Mouse (Mus musculus) gastrocnemius, postnatal 36 days (tissue): ENCODE data around the gene Cfap298. TPM values are rescaled to one million over a fixed set of nuclear protein-coding genes. Genes with fewer than 3 reads are reported as not detected.

Experiments used
- DNase-seq, 2 experiments: peaks; one replicate each; pipeline ENCODE4 v3.0.0; 2022
- intact Hi-C: fragments of 180-260 bp; cut with DNase I; formaldehyde crosslinking; loops from one replicate; pipeline ENCODE4 v1.15.1; 2025
- long read RNA-seq, 2 experiments: library from polyadenylated mRNA; stranded (forward); transcript quantifications; one replicate each; pipeline ENCODE4 v2.0.0; 2021
- total RNA-seq, 2 experiments: library from RNA; stranded (reverse); gene quantifications; 2 replicates each; pipeline ENCODE4 v1.2.3; 2021

The Cfap298 gene
- 10 to 100 TPM; 27.2 to 32.5 TPM for total RNA-seq
- long read RNA-seq, experiment 1, transcript Cfap298-201 (7 exons, 1,430 nt): major isoform, 74 of 86 reads
- long read RNA-seq, experiment 1, partial matches to known transcripts: 8 of 86 reads
- long read RNA-seq, experiment 1, other reads (novel, unspliced or antisense): 3 of 86 reads
- long read RNA-seq, experiment 2, transcript Cfap298-201 (7 exons, 1,430 nt): major isoform, 56 of 68 reads
- long read RNA-seq, experiment 2, partial matches to known transcripts: 6 of 68 reads
- long read RNA-seq, experiment 2, other reads (novel, unspliced or antisense): 6 of 68 reads

DNA sequence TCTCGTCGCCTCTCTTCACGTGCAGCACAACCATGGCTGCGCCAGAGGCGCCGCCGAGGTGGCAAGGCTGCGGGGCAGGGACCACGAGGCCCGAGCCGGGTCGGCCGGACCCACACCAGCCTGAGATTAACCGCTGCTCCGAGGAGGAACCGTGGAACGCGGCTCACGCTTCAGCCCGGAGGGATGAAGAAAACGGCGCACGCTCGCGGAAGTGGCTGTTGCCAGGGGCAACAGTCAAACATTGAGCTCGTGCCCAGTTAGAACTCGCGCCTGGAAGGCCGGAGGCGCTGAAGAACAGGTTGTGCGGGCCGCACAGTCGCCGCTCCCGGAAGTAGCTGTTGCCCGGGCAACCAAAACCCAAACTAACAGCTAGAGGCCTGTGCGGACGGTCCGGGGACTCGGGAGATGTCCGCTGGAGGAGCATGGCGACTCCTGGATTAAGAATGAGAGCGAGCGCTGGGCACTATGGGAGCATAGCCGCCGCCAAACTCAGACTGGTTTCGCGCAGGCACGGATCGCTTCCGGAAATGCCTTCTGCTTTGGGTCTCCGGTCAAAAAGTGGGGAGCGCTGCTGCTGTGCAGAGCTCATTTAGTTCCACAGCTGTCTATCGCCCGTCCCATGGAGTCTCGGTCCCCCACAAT lies at the start of gene Cfap298:
TSS of gene Cfap298 (minus strand) at position 428 of the 642 bp plus-strand sequence.
- intact Hi-C loops: no loop called here

DNA sequence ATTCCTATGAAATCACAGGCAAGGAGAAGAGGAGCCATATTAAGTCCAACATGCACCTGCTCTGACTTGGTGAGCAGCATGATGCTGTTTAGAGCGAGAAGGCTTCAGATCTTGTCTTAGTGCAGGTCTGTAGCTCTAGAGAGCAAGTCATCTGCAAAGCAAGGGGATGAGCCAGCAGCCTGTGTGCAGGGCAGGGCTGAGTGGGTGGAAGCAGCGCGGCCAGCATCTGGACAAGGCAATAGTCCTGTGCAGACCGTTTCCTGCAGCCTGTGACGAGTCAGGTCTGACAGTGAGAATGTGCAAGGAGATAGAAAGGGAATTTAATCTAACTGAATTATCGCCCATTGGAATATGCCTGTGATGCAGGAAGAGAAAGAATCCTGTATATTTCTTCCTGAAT lies 36.1 kb upstream of the Cfap298 start:
- DNase-seq: no peak
- intact Hi-C loops: no loop called here

More for the DNA sequence above, at the start of gene Cfap298:
- peak; percentile 87 to 92 for DNase-seq

DNA sequence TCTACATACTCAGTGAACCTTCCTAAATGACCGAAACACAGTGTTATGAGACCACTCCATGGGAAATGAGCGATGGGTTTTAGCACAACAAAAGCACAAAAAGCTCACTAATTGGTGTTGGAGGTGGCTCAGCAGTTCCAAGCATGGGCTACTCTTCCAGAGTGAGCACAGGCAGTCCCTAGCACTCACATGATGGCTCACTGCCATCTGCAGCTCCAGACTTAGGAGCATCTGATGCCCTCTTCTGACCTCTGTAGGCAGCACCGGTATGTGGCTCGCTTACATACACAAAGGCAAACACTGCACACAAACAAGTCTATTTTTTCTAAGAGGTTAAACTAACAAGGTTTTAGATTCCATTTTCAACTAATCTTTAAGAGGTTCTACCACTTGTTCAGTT lies 31.3 kb upstream of the Cfap298 start:
- DNase-seq: no peak
- intact Hi-C loops: no loop called here

DNA sequence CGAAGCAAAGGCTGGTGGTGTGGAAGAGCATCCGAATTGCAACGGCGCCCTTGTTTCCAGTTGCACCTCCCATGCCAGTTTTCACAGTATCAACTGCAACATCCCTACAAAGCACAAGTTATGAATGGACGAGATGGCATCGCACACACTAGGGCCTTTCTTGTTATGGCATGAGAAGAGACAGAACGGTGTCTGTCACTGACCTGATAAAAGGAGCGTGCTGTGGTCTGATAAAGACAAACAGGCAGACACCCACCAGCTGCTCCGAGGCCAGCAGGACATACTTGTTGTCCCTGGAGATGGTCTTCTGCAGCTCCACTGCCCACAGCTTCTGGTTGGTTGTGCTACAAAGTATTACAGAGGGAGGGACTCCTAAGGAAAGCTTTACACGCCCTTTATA lies 29.4 kb upstream of the Cfap298 start:
- intact Hi-C loops: no loop called here
- DNase-seq: no peak

DNA sequence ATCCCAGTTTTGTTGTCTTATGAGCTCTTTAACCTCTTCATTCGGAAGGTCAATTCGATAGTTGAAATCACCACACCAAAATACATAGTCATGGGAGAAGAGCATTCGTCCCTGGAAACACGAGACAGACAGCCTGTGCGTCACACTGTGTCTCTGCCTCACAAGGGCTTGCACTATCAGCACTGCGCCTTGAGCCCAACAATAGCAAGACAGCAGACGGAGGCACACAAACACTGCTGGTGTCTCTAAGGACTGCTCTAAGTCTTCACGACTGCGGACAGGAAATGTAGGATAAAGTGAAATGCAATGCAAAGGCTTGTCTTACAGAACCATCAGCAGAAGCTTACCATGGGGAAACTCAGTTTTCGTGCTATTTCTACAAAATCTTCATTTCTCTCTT lies 29.0 kb upstream of the Cfap298 start:
- no peak for DNase-seq
- intact Hi-C loops: no loop called here

DNA sequence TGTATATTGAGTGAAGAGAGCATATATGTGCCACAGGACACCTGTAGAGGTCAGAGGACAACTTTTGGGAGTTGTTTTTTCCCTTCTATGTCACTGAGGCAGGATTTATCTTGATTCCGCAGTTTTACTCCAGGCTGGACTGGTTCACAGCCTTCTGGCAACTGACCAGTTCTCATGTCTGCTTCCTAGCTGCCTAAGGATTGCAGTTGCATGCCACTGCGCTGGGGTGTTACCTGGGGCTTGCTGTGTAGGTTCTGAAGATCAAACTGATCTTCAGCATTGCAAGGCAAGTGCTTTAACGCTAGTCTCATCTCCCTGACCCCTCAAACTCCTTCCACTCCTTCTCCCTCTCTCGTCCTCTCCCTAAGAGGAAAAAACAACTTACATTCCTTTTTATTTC lies 28.3 kb upstream of the Cfap298 start:
- intact Hi-C loops: no loop called here
- DNase-seq: no peak

DNA sequence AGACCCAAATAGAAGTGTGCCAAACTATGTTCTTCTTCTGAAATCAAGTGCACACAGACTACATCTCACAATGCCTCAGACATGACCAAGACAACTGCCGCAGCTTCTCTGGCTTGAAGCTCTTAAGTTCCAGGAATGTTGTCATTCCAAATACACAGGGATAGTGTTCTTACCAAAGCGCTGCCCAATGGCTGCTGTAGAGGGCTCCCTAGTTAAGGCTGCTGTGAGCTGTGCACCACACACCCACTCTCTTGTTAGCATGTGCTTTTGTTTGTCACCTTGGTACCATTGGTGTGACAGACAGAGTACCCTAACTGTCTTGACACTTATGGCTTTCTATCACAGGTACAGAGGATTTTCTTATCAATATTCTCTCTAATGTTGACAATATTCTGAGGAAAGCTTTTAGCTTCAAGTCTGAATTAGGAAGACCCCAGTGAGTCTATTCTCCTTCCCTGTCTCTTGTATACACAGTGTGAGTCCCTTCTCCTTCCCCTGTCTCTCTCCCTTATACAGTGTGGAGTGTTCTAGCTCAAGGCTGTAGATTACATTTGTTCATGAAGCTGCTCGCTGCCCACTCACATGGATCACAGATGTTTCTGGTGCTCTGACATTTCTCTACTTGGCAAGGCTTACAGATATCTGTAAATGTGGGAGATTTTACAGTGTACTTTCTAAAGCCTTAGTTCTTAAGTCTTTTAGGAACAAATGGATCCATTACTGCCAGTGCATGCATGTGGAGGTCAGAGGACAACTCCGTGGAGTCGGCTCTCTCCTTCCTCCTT lies 23.6 kb upstream of the Cfap298 start:
- DNase-seq: no peak
- intact Hi-C loops: no loop called here

DNA sequence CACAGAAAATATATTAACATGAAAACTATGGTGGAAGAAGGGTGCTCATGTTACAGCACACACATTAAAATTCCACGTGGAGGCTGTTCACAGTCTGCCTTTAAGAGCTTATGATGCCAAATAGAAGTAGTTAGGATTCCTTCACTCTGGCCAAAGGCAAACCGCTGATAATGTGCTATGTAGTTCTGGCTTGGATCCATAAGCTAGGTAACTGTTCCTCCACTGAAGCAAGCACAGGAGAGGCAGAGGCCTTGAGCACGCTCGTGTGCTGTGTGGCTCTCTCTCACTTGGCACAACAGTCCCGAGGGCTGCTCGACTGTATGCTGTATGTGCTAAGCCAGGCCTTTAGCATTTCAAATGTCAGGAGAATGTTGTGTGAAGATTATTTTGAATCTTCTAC lies 20.6 kb upstream of the Cfap298 start:
- intact Hi-C loops: no loop called here
- DNase-seq: no peak

DNA sequence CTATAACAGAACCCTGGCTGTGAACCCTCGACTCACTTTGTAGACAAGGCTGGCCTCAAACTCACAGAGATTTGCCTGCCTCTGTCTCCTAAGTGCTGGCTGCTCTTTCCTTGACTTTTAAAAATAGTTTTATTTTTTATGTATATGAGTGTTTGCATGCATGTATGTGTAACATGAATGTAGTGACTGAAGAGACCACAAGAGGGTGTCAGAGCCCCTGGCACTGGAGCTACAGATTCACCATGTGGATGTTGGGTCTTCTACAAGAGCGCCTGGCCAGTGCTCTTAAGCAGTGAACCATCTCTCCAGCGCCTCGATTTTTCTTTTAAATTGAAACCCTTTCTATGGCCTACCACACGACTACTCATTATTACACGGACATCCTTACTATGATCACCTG lies 18.9 kb upstream of the Cfap298 start:
- intact Hi-C loops: no loop called here
- DNase-seq: no peak

DNA sequence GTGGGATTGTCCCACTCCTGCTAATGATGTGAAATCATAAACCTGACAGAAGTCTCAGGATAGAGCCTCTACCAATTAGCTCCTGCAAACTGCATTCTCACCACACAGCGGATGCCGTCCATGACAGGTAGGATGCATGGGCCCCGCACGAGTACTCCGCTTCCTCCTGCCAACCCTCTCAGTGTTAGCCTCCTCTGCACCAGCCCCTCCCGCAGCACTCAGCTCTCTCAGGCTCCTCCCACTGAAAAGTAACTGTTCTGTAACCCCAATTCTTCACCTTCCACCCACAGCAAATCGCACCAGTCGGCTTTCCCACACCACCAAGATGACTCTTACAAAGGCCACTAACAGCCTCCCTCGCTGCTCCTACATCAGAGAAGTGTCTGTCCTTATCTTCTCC lies 18.2 kb upstream of the Cfap298 start:
- DNase-seq: no peak
- intact Hi-C loops: no loop called here

DNA sequence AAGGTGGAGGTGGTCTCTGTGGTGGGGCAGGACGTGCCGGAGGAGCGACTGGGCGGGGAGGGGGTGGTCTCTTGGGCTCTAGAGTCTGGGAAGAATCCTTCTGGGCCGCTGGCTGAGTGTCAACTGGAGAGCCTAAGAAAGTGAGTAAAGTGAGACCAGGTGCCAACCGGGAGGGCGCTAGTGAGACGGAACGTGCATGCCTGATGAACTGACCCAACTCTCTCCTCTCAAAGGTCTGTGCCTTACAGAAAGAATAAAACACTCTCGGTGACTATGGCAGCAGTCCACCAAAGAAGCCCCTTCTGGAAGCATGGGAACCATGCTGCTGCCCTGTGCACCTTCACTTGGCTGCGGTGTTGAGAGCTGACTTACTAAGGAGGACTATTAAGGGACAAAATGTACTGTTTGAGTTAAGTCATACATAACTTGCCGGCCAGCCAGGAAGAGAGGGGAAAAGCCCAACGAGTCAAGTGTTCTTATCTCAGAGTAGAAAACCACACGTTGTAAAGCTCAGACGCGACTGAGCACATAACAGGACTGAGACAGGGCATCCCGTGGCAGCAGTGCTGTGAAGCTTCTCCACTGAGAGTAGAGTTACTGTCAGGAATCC lies 15.5 kb upstream of the Cfap298 start:
- DNase-seq: no peak
- intact Hi-C loops: no loop called here

DNA sequence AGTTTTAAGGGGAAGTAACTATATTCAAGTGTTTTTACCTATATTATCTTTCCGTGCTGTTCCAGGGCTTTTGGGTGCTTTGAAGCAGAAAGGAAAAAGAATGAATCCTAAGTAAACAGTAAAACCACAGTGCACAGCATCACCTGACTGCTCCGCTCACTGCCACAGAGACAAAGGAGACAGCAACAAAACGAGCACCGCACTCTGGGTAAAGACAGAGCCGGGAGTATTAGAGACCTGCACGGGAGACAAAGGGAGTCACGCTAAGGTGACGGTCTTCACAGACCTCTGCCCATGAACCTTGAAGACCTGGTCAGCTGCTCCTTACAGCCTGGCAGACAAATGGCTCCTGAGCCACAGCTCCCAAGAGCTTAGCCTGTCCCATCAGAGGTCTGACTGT lies 12.1 kb upstream of the Cfap298 start:
- intact Hi-C loops: no loop called here
- no peak for DNase-seq

DNA sequence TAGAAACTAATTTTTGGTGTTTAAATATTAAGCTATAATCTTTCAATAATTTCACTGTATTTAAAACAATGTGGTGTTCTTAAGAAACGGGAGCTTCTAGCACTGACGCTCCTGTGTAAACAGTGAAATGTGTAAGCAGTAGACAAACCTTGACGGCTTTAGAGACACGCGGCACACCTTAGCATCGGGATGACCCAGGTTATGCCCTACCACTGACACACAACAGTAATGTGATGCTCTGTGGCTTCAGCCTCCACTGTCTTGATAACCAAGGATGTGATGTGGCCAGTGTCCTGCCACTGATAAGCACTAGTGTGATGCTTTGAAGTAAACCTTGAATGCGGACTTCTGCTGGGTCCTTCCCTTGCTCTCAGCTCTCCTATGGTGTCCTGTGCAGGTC lies 6.3 kb upstream of the Cfap298 start:
- intact Hi-C loops: no loop called here
- DNase-seq: no peak

DNA sequence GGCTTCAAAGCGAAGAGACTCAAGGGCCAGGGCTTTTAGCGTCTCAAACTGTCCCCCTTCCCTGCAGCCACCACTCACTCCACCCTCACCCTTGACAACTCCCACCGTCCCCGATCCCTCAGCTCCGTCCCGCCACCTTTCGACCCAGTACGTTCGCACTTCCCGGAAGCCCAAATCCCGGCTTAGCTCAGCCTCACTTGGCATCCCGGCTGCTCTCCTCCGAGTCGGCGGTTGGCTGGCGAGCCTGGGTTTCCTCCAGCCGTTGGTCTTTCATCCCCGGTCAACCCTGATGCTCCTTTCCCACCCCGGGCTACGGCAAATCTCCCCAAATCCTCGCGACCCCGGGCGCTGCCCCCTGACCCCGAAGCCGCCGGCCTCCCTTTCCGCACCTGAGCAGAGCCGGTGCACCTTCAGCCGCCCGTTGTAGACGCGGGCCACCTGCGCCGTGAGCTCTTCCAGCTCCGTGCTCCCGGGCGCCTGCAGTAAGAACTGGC lies 674 bp downstream of the Cfap298 start:
- peak in 1 of 2 experiments; percentile 49 for DNase-seq
- intact Hi-C loops: no loop called here

DNA sequence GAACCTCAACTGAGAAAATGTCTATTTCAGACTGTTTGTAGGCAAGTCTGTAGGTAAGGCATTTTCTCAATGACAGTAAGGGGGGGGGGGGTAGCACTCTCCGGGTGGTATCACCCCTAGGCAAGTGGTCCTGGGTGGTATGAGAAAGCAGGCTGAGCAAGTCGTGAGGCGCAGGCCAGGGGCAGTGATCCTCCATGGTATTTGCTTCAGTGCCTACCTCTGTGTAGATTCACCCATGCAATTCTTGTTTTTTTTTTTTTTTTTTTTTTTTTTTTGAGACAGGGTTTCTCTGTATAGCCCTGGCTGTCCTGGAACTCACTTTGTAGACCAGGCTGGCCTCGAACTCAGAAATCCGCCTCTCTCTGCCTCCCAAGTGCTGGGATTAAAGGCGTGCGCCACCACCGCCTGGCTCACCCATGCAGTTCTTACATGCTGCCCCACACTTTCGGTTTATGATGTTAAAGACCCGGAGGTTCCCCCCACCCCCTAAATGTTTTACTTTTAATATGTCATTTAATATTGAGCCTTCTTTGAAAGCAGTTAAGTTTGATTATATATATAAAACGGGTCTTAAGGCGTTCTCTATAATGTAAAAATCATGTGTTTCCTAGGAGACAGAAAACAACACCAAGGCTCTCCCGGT lies 1.3 kb downstream of the Cfap298 start:
- no peak for DNase-seq
- intact Hi-C loops: no loop called here

DNA sequence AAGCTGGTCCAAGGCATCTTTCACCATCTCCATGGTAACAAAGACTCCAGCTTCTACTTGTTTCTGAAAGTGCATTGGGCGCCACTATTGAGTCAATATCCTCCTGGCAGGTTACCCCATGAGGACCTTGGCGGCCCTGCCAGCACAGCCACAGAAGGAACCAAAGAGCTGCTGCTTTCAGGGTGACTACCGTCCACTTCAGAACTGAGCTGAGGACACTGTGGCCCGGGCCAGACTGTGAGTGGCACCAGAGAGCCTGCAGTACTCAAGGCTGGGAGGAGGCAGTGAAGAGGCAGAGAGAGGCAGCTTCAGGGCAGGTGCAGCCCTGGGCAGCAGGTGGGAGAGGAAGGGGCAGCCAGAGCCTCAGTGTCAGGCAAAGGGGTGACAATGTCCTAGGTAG lies 7.5 kb downstream of the Cfap298 start:
- intact Hi-C loops: loop anchor here (5.0 kb wide), 2 partner anchors 100 to 115 kb away; partner anchors contain the start of genes Eva1c and Urb1
- DNase-seq: no peak

DNA sequence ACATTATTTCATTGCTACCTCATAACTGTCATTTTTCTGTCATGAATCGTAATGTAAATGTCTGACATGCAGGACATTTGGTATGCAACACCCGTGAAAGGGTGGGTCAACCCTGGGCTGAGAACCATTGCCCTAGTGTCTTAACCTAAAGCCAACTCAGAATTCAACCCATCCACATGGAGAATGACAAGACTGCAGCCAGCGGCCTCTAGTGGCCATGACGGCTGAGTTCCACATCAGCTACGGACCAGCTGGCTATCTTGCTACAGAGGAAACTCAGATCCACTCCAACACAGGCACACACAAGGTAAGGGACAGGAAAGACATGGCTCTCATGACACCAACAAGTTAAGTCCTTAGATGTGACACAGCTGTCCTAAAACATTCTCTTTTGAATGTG lies 9.5 kb downstream of the Cfap298 start:
- peak in 1 of 2 experiments; percentile 51 for DNase-seq
- intact Hi-C loops: loop anchor here (5.0 kb wide), 2 partner anchors 98 to 113 kb away; partner anchors contain the start of genes Eva1c and Urb1

DNA sequence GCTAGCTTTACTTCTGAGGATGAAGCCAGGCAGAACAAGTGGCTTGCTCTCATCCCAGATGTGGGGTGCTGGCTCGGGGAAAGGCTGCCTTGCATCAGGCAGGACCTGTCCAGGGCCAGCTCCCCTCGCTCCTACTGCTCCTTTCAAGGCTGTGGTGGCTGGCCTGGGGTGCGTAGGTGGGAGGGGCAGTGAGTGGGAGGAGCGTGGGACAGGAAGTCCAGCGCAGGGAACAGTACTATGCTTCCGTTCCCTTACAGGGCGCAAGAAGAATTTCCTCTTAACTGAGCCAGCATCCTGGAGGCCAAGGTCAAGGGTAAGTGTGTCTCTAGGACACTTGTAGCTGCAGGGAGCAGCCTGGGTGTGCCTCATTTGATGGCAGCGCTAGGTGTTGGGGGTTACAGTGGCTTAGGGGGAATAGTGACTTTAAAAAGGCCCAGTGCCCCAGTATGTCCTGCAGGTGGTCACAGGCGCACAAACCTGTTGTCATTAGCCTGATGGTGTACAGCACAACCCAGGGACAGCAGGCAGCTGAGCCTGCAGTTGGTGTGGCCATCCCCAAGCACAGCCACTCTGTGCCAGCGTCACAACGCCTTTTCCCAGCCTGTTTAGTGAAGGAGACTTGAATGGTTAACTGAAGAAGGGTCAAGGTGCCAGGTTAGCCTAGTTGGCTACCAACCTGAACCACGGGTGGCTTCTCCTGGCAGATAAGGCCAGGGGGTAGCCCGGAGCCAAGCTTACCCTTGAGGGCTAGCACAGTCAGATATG lies 10.1 kb downstream of the Cfap298 start:
- intact Hi-C loops: loop anchor here (5.0 kb wide), 2 partner anchors 97 to 112 kb away; partner anchors contain the start of genes Eva1c and Urb1
- DNase-seq: no peak

DNA sequence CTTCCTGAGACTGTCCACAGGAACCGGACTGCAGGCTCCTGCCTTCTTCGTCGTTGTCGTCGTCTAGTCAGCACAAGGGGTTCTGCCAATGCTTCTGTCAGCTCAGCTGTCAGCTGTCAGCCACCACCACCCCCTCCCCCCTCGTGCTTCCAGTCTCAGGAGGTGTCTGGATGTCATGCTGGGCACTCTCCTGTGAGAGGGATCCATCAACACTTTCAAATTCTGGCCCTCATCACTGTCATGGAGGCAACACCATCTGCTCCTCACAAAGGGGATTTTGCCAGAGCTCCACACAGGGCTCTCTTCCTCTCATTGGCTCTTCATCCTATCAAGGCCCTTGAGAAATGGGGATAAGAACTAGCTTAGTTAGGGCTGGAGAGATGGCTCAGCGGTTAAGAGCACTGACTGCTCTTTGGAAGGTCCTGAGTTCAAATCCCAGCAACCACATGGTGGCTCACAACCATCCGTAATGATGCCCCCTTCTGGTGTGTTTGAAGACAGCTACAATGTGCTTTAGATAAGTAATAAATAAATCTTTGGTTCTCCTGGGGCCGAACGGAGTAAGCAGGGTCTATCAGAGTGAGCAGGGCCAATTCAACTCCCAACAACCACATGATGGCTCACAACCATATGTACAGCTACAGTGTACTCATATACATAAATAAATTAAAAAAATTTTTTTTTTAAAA lies 13.3 kb downstream of the Cfap298 start:
- intact Hi-C loops: no loop called here
- DNase-seq: no peak
